In genomic region chr7:133161362-133162080, GRCm38 (mm10) we compare ENCODE assay signal across 16 mouse cellular contexts. TPM values are rescaled to one million over a fixed set of nuclear protein-coding genes. Genes with fewer than 3 reads are reported as not detected.
A peak's percentile ranks its signal among the peaks of the same experiment; 100 is the strongest.
DNase-seq lines count a peak whose midpoint lies in the region; ATAC-seq and TF ChIP-seq lines count a peak whose summit lies in the region.
"Had no signal": no experiment of that assay in that cellular context is flagged by ENCODE, and none has a peak within 500 bp of the region (broad histone marks: within the 10 kb centered on the region; RNA-seq: fewer than 3 reads in every experiment).

No protein-coding gene starts in this region.

- H3K36me3 ChIP-seq in heart, embryonic 11.5 days (ENCODE audit: control insufficient read depth, insufficient read depth, low read length) = no peaks in the 10 kb centered on the region
- H3K36me3 ChIP-seq in limb, embryonic 10.5 days = no peaks in the 10 kb centered on the region
- H3K36me3 ChIP-seq in stomach, postnatal 0 days (ENCODE audit: control insufficient read depth, insufficient read depth, low read length) = no peaks in the 10 kb centered on the region
- H3K36me3 ChIP-seq in forebrain, embryonic 15.5 days = no peaks in the 10 kb centered on the region
- H3K36me3 ChIP-seq: forebrain, embryonic 12.5 days; midbrain, embryonic 15.5 days had no signal

- WGBS in heart, embryonic 11.5 days (ENCODE audit: insufficient replicate concordance) = 58% methylated on average over 7 of the region's 7 CpGs
- 62% methylated on average over 7 of the region's 7 CpGs for WGBS in lung, adult 2 months
- WGBS in limb, embryonic 10.5 days = 51% methylated on average over 7 of the region's 7 CpGs
- WGBS in stomach, postnatal 0 days = 40% methylated on average over 7 of the region's 7 CpGs
- 84% methylated on average over 7 of the region's 7 CpGs for WGBS in forebrain, embryonic 15.5 days

- TF ChIP-seq CTCF in lung, adult 2 months (IDR thresholded peaks at IDR 0.05; ENCODE audit: insufficient read depth, low read length) = no peak
- TF ChIP-seq CTCF in stomach, postnatal 0 days (IDR thresholded peaks at IDR 0.05; ENCODE audit: low read depth) = no peak

- ATAC-seq in heart, embryonic 11.5 days (replicated peaks; ENCODE audit: insufficient number of reproducible peaks, low FRiP score, low TSS enrichment) = no peak
- no peak for ATAC-seq in stomach, postnatal 0 days (ENCODE audit: low FRiP score, low TSS enrichment)
- ATAC-seq in forebrain, embryonic 15.5 days (replicated peaks) = no peak
- ATAC-seq: hindbrain, postnatal 0 days; midbrain, embryonic 15.5 days had no signal

- no peak overlapping the region for H3K9ac ChIP-seq in heart, embryonic 11.5 days (ENCODE audit: low read depth, low read length)
- H3K9ac ChIP-seq in stomach, postnatal 0 days (ENCODE audit: low read length) = no peak overlapping the region
- no peak overlapping the region for H3K9ac ChIP-seq in forebrain, embryonic 15.5 days (replicated peaks)
- H3K9ac ChIP-seq: forebrain, embryonic 12.5 days; midbrain, embryonic 15.5 days had no signal

- no peak for TF ChIP-seq EP300 in stomach, postnatal 0 days (optimal IDR thresholded peaks at IDR 0.05)

- no peak overlapping the region for H3K4me3 ChIP-seq in heart, embryonic 11.5 days (ENCODE audit: low read depth, low read length)
- H3K4me3 ChIP-seq in lung, adult 2 months (replicated peaks; ENCODE audit: extremely low read depth, low read depth, low read length) = no peak overlapping the region
- no peak overlapping the region for H3K4me3 ChIP-seq in limb, embryonic 10.5 days
- no peak overlapping the region for H3K4me3 ChIP-seq in stomach, postnatal 0 days (ENCODE audit: low read depth, low read length)
- no peak overlapping the region for H3K4me3 ChIP-seq in forebrain, embryonic 15.5 days
- H3K4me3 ChIP-seq: forebrain, embryonic 12.5 days; layer of hippocampus, adult 2 months; midbrain, embryonic 15.5 days had no signal

- no peak overlapping the region for H3K27ac ChIP-seq in heart, embryonic 11.5 days (ENCODE audit: low read depth, low read length)
- peak overlapping the region; percentile 20; the same call in 1 of the 2 replicates for H3K27ac ChIP-seq in limb, embryonic 10.5 days
- peak overlapping the region; percentile 59 for H3K27ac ChIP-seq in stomach, postnatal 0 days (replicated peaks)
- H3K27ac ChIP-seq in forebrain, embryonic 15.5 days (replicated peaks) = no peak overlapping the region
- H3K27ac ChIP-seq: forebrain, embryonic 12.5 days; hindbrain, postnatal 0 days; layer of hippocampus, adult 2 months; midbrain, embryonic 15.5 days had no signal

- no peak for TF ChIP-seq POLR2A in lung, adult 2 months (IDR thresholded peaks at IDR 0.05; ENCODE audit: borderline replicate concordance, extremely low read depth, low read depth, low read length)

- H3K4me1 ChIP-seq in heart, embryonic 11.5 days (ENCODE audit: control insufficient read depth, insufficient read depth, low read length) = no peaks in the 10 kb centered on the region
- H3K4me1 ChIP-seq in lung, adult 2 months (ENCODE audit: control insufficient read depth, insufficient read depth, low read length) = no peaks in the 10 kb centered on the region
- H3K4me1 ChIP-seq in limb, embryonic 10.5 days = peaks cover 17% of the 10 kb centered on the region
- peaks cover 2% of the 10 kb centered on the region for H3K4me1 ChIP-seq in stomach, postnatal 0 days (replicated peaks; ENCODE audit: control insufficient read depth, insufficient read depth)
- peaks cover 5% of the 10 kb centered on the region; the same call in 1 of the 2 replicates for H3K4me1 ChIP-seq in forebrain, embryonic 15.5 days
- H3K4me1 ChIP-seq: forebrain, embryonic 12.5 days; midbrain, embryonic 15.5 days had no signal

- H3K4me2 ChIP-seq in heart, embryonic 11.5 days = no peak overlapping the region
- no peak overlapping the region for H3K4me2 ChIP-seq in stomach, postnatal 0 days (replicated peaks; ENCODE audit: low read depth)
- H3K4me2 ChIP-seq in forebrain, embryonic 15.5 days (replicated peaks) = no peak overlapping the region
- H3K4me2 ChIP-seq: forebrain, embryonic 12.5 days; midbrain, embryonic 15.5 days had no signal

- no peaks in the 10 kb centered on the region for H3K9me3 ChIP-seq in heart, embryonic 11.5 days (replicated peaks; ENCODE audit: control insufficient read depth, low read length)
- no peaks in the 10 kb centered on the region for H3K9me3 ChIP-seq in limb, embryonic 10.5 days (replicated peaks)
- no peaks in the 10 kb centered on the region for H3K9me3 ChIP-seq in stomach, postnatal 0 days (ENCODE audit: control insufficient read depth, low read length)
- no peaks in the 10 kb centered on the region for H3K9me3 ChIP-seq in forebrain, embryonic 15.5 days
- H3K9me3 ChIP-seq: forebrain, embryonic 12.5 days; midbrain, embryonic 15.5 days had no signal

- H3K27me3 ChIP-seq in heart, embryonic 11.5 days (ENCODE audit: control insufficient read depth, insufficient read depth, low read length) = no peaks in the 10 kb centered on the region
- no peaks in the 10 kb centered on the region for H3K27me3 ChIP-seq in limb, embryonic 10.5 days (ENCODE audit: low read depth, poor library complexity, severe bottlenecking)
- H3K27me3 ChIP-seq in stomach, postnatal 0 days (ENCODE audit: control insufficient read depth, insufficient read depth, low read length) = no peaks in the 10 kb centered on the region
- H3K27me3 ChIP-seq in forebrain, embryonic 15.5 days = no peaks in the 10 kb centered on the region
- H3K27me3 ChIP-seq: forebrain, embryonic 12.5 days; midbrain, embryonic 15.5 days had no signal

- peak; percentile 72 for DNase-seq in heart, adult 11 months
- DNase-seq in lung, postnatal 4 days = peak; percentile 17 to 59
- no peak for DNase-seq in lung, adult 2 months
- no peak for DNase-seq in limb, embryonic 10.5 days (ENCODE audit: low spot score)
- DNase-seq in stomach, postnatal 0 days (ENCODE audit: low spot score) = no peak
- no peak for DNase-seq in ovary, postnatal 14 days (ENCODE audit: low spot score)
- DNase-seq: cerebellum, adult 11 months; heart, postnatal 10 days; lung, postnatal 36 days; thymus, postnatal 25 days had no signal

RNA-seq across cellular contexts. Expression of gene Ctbp2, which starts 37.4 kb away (rescaled TPM):
- 59.6 and 62.7 TPM in 2 replicates for polyA plus RNA-seq in heart, embryonic 11.5 days (2014; fragmentation: Nextera tagmentation; extraction: Ambion mirVana)
- 65.2 and 65.8 TPM in 2 replicates for polyA plus RNA-seq in lung, adult 2 months (2012; rRNA removed)
- 145 TPM in 2 replicates for polyA plus RNA-seq in limb, embryonic 10.5 days (2016; fragmentation: Nextera tagmentation; extraction: Ambion mirVana)
- 48.6 and 55.6 TPM in 2 replicates for polyA plus RNA-seq in stomach, postnatal 0 days (2015; fragmentation: Nextera tagmentation; extraction: Ambion mirVana)
- 80.3 and 87.4 TPM in 2 replicates for polyA plus RNA-seq in forebrain, embryonic 15.5 days (2015; fragmentation: Nextera tagmentation; extraction: Ambion mirVana)

RNA-seq across cellular contexts. Expression of gene Fgfr2, which starts 38.4 kb away (rescaled TPM):
- polyA plus RNA-seq in heart, embryonic 11.5 days (2014; fragmentation: Nextera tagmentation; extraction: Ambion mirVana) = 24.9 and 27.0 TPM in 2 replicates
- 74.1 and 114 TPM in 2 replicates for polyA plus RNA-seq in lung, adult 2 months (2012; rRNA removed)
- polyA plus RNA-seq in limb, embryonic 10.5 days (2016; fragmentation: Nextera tagmentation; extraction: Ambion mirVana) = 47.7 and 64.4 TPM in 2 replicates
- 60.8 and 67.1 TPM in 2 replicates for polyA plus RNA-seq in stomach, postnatal 0 days (2015; fragmentation: Nextera tagmentation; extraction: Ambion mirVana)
- 43.5 and 48.1 TPM in 2 replicates for polyA plus RNA-seq in forebrain, embryonic 15.5 days (2015; fragmentation: Nextera tagmentation; extraction: Ambion mirVana)

Comparison
In these comparisons a context has a peak if more than half of its experiments do, and no peak if none do; other contexts are left out.
1. DNase-seq: peak in heart, adult 11 months (single experiment) and lung, postnatal 4 days (2 of 2); none in lung, adult 2 months (single experiment), limb, embryonic 10.5 days (single experiment), stomach, postnatal 0 days (single experiment) and ovary, postnatal 14 days (single experiment).
2. H3K27ac ChIP-seq: peak in limb, embryonic 10.5 days (single experiment) and stomach, postnatal 0 days (single experiment); none in heart, embryonic 11.5 days (single experiment) and forebrain, embryonic 15.5 days (single experiment).